Mouse (Mus musculus): ENCODE data around the gene Olfr1219.

Olfr1219 gene

GRCm38 (mm10) chr2:89083413-89083812, at the start of gene Olfr1219:
TSS of gene Olfr1219 (minus strand) at chr2:89083513.
- no peak for DNase-seq (ENCODE audit: low read depth, low spot score)

DNA sequence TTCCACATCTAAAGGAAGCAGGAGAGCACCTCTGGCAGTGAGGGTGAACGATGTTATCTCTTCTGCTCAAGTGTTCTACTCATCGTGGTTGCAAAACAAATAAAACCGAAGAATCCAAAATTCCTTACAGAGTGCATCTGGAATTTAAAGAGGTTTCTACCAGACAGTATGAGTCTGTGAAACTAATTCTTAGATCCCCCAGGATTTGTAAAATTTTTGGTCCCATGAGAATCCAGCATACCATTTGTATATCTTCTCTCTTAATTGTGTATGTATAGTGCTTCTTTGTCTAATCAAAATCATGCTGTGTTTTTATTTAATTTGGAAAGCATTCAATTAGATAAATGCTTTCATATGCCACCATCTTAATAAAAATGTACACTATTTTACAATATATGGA, 49.6 kb upstream of the Olfr1219 start, which contains the start of gene Olfr1222:
TSS of gene Olfr1222 (minus strand) at position 101 of the 400 bp plus-strand sequence.
- no peak for DNase-seq (ENCODE audit: low read depth, low spot score)

GRCm38 (mm10) chr2:89117183-89117582, 33.9 kb upstream of the Olfr1219 start, which contains the start of gene Olfr1221:
TSS of gene Olfr1221 (minus strand) at chr2:89117283.
- DNase-seq (ENCODE audit: low read depth, low spot score), result no peak

GRCm38 (mm10) chr2:89106735-89107134, 23.4 kb upstream of the Olfr1219 start, which contains the start of gene Olfr1220:
TSS of gene Olfr1220 (minus strand) at chr2:89106835.
- no peak for DNase-seq (ENCODE audit: low read depth, low spot score)

- no peak for DNase-seq (ENCODE audit: low read depth, low spot score)
These were observed 22.3 kb upstream of the Olfr1219 start for GRCm38 (mm10) chr2:89105651-89106050.

DNA sequence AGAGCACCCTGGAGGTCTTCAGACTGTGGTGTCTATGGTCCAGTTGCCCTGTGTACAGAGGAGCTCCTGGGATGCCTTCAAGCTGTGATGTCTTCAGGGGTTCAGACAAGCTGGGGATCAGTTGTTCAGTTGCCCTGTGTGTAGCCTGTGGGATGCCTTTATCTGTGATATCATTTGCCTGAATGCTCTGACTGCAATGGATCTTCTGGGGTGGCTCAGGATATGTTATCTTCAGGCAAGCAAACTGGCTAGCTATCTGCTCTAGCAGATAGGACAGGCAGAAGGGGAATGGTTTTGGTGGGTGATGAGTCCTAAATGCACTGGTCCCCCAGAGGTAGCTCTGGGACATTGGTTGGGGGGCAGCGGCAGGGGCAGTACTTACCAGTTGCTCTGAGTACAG, 10.5 kb upstream of the Olfr1219 start:
- no peak for DNase-seq (ENCODE audit: low read depth, low spot score)

GRCm38 (mm10) chr2:89081487-89081886, 1.8 kb downstream of the Olfr1219 start:
- no peak for DNase-seq (ENCODE audit: low read depth, low spot score)

DNA sequence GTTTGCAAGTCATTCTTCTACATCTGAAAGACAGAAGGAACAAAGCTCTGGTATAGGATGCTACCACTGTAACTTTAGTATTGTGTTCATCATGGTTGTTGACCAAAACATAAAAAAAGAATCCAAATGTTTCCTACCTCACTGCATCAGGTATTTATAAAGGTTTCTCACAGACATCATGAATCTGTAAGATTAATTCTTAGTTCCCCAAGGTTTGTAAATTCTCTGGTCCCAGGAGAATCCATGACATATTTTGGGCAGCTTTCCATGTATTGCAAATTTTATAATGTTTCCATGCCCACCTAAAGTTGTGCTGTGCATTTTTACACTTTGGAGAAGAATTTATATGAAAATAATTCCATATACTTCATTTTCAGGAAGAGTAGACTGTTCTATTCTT, 22.2 kb downstream of the Olfr1219 start, which contains the start of gene Olfr1218:
TSS of gene Olfr1218 (minus strand) at position 101 of the 400 bp plus-strand sequence.
- DNase-seq (ENCODE audit: low read depth, low spot score), result no peak

DNA sequence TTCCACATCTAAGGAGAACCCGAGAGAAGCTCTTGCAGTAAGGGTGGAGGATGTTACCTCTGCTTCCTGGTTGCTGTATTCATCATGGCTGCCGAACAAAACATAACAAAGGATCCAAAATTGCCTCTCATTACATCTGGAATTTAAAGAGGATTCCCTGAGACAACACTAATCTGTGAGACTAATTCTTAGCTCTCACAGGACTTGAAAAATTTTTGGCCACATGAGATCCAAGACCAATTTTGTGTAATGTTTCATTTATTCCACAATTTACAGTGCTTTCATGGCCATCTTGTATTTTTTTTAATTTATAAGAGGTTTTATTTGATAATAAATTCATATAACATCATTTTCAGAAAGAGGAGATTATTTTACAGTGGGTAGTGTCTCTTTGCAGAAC, 51.3 kb downstream of the Olfr1219 start, which contains the start of gene Olfr1217:
TSS of gene Olfr1217 (minus strand) at position 101 of the 400 bp plus-strand sequence.
- no peak for DNase-seq (ENCODE audit: low read depth, low spot score)
